12 mouse cellular contexts compared by ENCODE assay signal in genomic region chr11:53411738-53412137, GRCm38 (mm10). TPM values are rescaled to one million over a fixed set of nuclear protein-coding genes. Genes with fewer than 3 reads are reported as not detected.
A peak's percentile ranks its signal among the peaks of the same experiment; 100 is the strongest.
DNase-seq lines count a peak whose midpoint lies in the region; ATAC-seq and TF ChIP-seq lines count a peak whose summit lies in the region.
"Had no signal": no experiment of that assay in that cellular context is flagged by ENCODE, and none has a peak within 500 bp of the region (broad histone marks: within the 10 kb centered on the region; RNA-seq: fewer than 3 reads in every experiment).

No protein-coding gene starts in this region.

- peak; percentile 75 for TF ChIP-seq CTCF in liver, postnatal 0 days (IDR thresholded peaks at IDR 0.05; ENCODE audit: low read depth)

- no peak overlapping the region for H3K9ac ChIP-seq in hindbrain, embryonic 11.5 days (ENCODE audit: low read depth, low read length)
- no peak overlapping the region for H3K9ac ChIP-seq in liver, postnatal 0 days (replicated peaks)
- H3K9ac ChIP-seq: limb, embryonic 12.5 days; neural tube, embryonic 12.5 days had no signal

- DNase-seq in hindbrain, embryonic 11.5 days (ENCODE audit: low spot score), result peak; percentile 18
- DNase-seq in hindbrain, embryonic 10.5 days (ENCODE audit: low spot score), result no peak
- peak; percentile 30 for DNase-seq in A20 (ENCODE audit: low read depth, low spot score)
- peak; percentile 50 for DNase-seq in NIH3T3 (ENCODE audit: low read depth)
- DNase-seq in liver, postnatal 0 days, result no peak
- no peak for DNase-seq in left cerebral cortex, postnatal 36 days (ENCODE audit: low spot score in 2 of 2)
- DNase-seq in left cerebral cortex, adult 11 months (ENCODE audit: low spot score), result no peak
- no peak for DNase-seq in heart, embryonic 10.5 days (ENCODE audit: low spot score)
- DNase-seq: heart, postnatal 36 days had no signal

- H3K4me1 ChIP-seq in hindbrain, embryonic 11.5 days (replicated peaks; ENCODE audit: control insufficient read depth, insufficient read depth, low read length), result no peaks in the 10 kb centered on the region
- H3K4me1 ChIP-seq in hindbrain, embryonic 10.5 days (replicated peaks), result no peaks in the 10 kb centered on the region
- H3K4me1 ChIP-seq in liver, postnatal 0 days (ENCODE audit: insufficient read depth), result no peaks in the 10 kb centered on the region
- H3K4me1 ChIP-seq in heart, embryonic 10.5 days, result no peaks in the 10 kb centered on the region
- H3K4me1 ChIP-seq: limb, embryonic 12.5 days; neural tube, embryonic 12.5 days had no signal

- no peaks in the 10 kb centered on the region for H3K27me3 ChIP-seq in hindbrain, embryonic 11.5 days (ENCODE audit: control insufficient read depth, insufficient read depth, low read length)
- H3K27me3 ChIP-seq in hindbrain, embryonic 10.5 days (ENCODE audit: insufficient read depth, poor library complexity, severe bottlenecking), result no peaks in the 10 kb centered on the region
- no peaks in the 10 kb centered on the region for H3K27me3 ChIP-seq in liver, postnatal 0 days (ENCODE audit: insufficient read depth, low read length)
- no peaks in the 10 kb centered on the region for H3K27me3 ChIP-seq in heart, embryonic 10.5 days (ENCODE audit: insufficient read depth, poor library complexity, severe bottlenecking)
- H3K27me3 ChIP-seq: limb, embryonic 12.5 days; neural tube, embryonic 12.5 days had no signal

- intact Hi-C loops in left cerebral cortex, postnatal 36 days (cut with DNase I), result no loop called here

- no peak for ATAC-seq in hindbrain, embryonic 11.5 days (ENCODE audit: low FRiP score)
- no peak for ATAC-seq in liver, postnatal 0 days
- ATAC-seq: activated CD4-positive, CD25-positive, alpha-beta regulatory T cell, adult 4 months had no signal

- no peak overlapping the region for H3K4me2 ChIP-seq in hindbrain, embryonic 11.5 days (replicated peaks; ENCODE audit: low read depth, low read length)
- no peak overlapping the region for H3K4me2 ChIP-seq in liver, postnatal 0 days (ENCODE audit: low read depth, low read length)
- H3K4me2 ChIP-seq: limb, embryonic 12.5 days; neural tube, embryonic 12.5 days had no signal

- no peak overlapping the region for H3K27ac ChIP-seq in hindbrain, embryonic 11.5 days (ENCODE audit: low read depth, low read length)
- H3K27ac ChIP-seq in hindbrain, embryonic 10.5 days, result no peak overlapping the region
- no peak overlapping the region for H3K27ac ChIP-seq in liver, postnatal 0 days (ENCODE audit: low read depth)
- no peak overlapping the region for H3K27ac ChIP-seq in heart, embryonic 10.5 days
- H3K27ac ChIP-seq: limb, embryonic 12.5 days; neural tube, embryonic 12.5 days had no signal

- no peak for TF ChIP-seq EP300 in liver, postnatal 0 days (IDR thresholded peaks at IDR 0.05; ENCODE audit: low read depth)

- no peak overlapping the region for H3K4me3 ChIP-seq in hindbrain, embryonic 11.5 days (ENCODE audit: low read depth, low read length)
- no peak overlapping the region for H3K4me3 ChIP-seq in hindbrain, embryonic 10.5 days
- no peak overlapping the region for H3K4me3 ChIP-seq in liver, postnatal 0 days (ENCODE audit: low read depth, low read length)
- no peak overlapping the region for H3K4me3 ChIP-seq in heart, embryonic 10.5 days
- H3K4me3 ChIP-seq: limb, embryonic 12.5 days; neural tube, embryonic 12.5 days had no signal

- peaks cover 20% of the 10 kb centered on the region for H3K36me3 ChIP-seq in hindbrain, embryonic 11.5 days (ENCODE audit: control insufficient read depth, insufficient read depth, low read length)
- H3K36me3 ChIP-seq in hindbrain, embryonic 10.5 days, result peaks cover 99% of the 10 kb centered on the region
- H3K36me3 ChIP-seq in liver, postnatal 0 days (replicated peaks; ENCODE audit: insufficient read depth, low read length), result peaks cover 75% of the 10 kb centered on the region
- H3K36me3 ChIP-seq in heart, embryonic 10.5 days, result peaks cover 94% of the 10 kb centered on the region

- no peaks in the 10 kb centered on the region for H3K9me3 ChIP-seq in hindbrain, embryonic 11.5 days (ENCODE audit: control insufficient read depth, low read length)
- H3K9me3 ChIP-seq in hindbrain, embryonic 10.5 days, result no peaks in the 10 kb centered on the region
- no peaks in the 10 kb centered on the region for H3K9me3 ChIP-seq in liver, postnatal 0 days (ENCODE audit: low read length)
- H3K9me3 ChIP-seq in heart, embryonic 10.5 days, result no peaks in the 10 kb centered on the region
- H3K9me3 ChIP-seq: limb, embryonic 12.5 days; neural tube, embryonic 12.5 days had no signal

RNA-seq across cellular contexts. Expression of gene Leap2, which starts 11.2 kb away (rescaled TPM):
- 0.48 TPM in 1 of 2 replicates, not detected in the other for polyA plus RNA-seq in hindbrain, embryonic 11.5 days (2014; fragmentation: Nextera tagmentation; extraction: Ambion mirVana)
- polyA plus RNA-seq in hindbrain, embryonic 10.5 days (2016; fragmentation: Nextera tagmentation; extraction: Ambion mirVana), result 0.34 TPM in 1 of 2 replicates, not detected in the other
- 198 and 209 TPM in 2 replicates for polyA plus RNA-seq in liver, postnatal 0 days (2015; fragmentation: Nextera tagmentation; extraction: Ambion mirVana)
- total RNA-seq in left cerebral cortex, postnatal 36 days (2021), result not detected
- polyA plus RNA-seq in heart, embryonic 10.5 days (2016; fragmentation: Nextera tagmentation; extraction: Ambion mirVana), result 0.45 TPM in 1 of 2 replicates, not detected in the other
- total RNA-seq: heart, postnatal 36 days had no signal
- polyA plus RNA-seq: activated CD4-positive, CD25-positive, alpha-beta regulatory T cell, adult 4 months; neural tube, embryonic 12.5 days had no signal

RNA-seq across cellular contexts. Expression of gene Uqcrq, which starts 18.9 kb away (rescaled TPM):
- 564 and 595 TPM in 2 replicates for polyA plus RNA-seq in hindbrain, embryonic 11.5 days (2014; fragmentation: Nextera tagmentation; extraction: Ambion mirVana)
- 548 and 642 TPM in 2 replicates for polyA plus RNA-seq in hindbrain, embryonic 10.5 days (2016; fragmentation: Nextera tagmentation; extraction: Ambion mirVana)
- polyA plus RNA-seq in liver, postnatal 0 days (2015; fragmentation: Nextera tagmentation; extraction: Ambion mirVana), result 1,453 and 1,461 TPM in 2 replicates
- 100 to 1,000 TPM; 404 to 490 TPM for total RNA-seq in left cerebral cortex, postnatal 36 days (2021)
- polyA plus RNA-seq in heart, embryonic 10.5 days (2016; fragmentation: Nextera tagmentation; extraction: Ambion mirVana), result 854 and 1,100 TPM in 2 replicates

RNA-seq across cellular contexts. Expression of gene Gdf9, which starts 19.1 kb away (rescaled TPM):
- polyA plus RNA-seq in hindbrain, embryonic 11.5 days (2014; fragmentation: Nextera tagmentation; extraction: Ambion mirVana), result 2.8 and 3.6 TPM in 2 replicates
- polyA plus RNA-seq in hindbrain, embryonic 10.5 days (2016; fragmentation: Nextera tagmentation; extraction: Ambion mirVana), result 2.6 and 2.9 TPM in 2 replicates
- polyA plus RNA-seq in liver, postnatal 0 days (2015; fragmentation: Nextera tagmentation; extraction: Ambion mirVana), result 0.15 and 0.18 TPM in 2 replicates
- total RNA-seq in left cerebral cortex, postnatal 36 days (2021), result 1 to 10 TPM in 1 of 2 experiments, not detected in 1; 1.1 TPM
- 0.74 and 1.5 TPM in 2 replicates for polyA plus RNA-seq in heart, embryonic 10.5 days (2016; fragmentation: Nextera tagmentation; extraction: Ambion mirVana)

RNA-seq across cellular contexts. Expression of gene Gm10447, which starts 45.2 kb away (rescaled TPM):
- 0.19 TPM in 1 of 2 replicates, not detected in the other for polyA plus RNA-seq in hindbrain, embryonic 11.5 days (2014; fragmentation: Nextera tagmentation; extraction: Ambion mirVana)
- not detected in 2 replicates for polyA plus RNA-seq in hindbrain, embryonic 10.5 days (2016; fragmentation: Nextera tagmentation; extraction: Ambion mirVana)
- polyA plus RNA-seq in liver, postnatal 0 days (2015; fragmentation: Nextera tagmentation; extraction: Ambion mirVana), result 0.06 and 0.25 TPM in 2 replicates
- under 1 TPM; 0.22 to 0.34 TPM for total RNA-seq in left cerebral cortex, postnatal 36 days (2021)
- polyA plus RNA-seq in heart, embryonic 10.5 days (2016; fragmentation: Nextera tagmentation; extraction: Ambion mirVana), result 0.10 and 0.16 TPM in 2 replicates
- total RNA-seq: heart, postnatal 36 days had no signal

RNA-seq across cellular contexts. Expression of gene Shroom1, which starts 45.3 kb away (rescaled TPM):
- 2.1 and 2.9 TPM in 2 replicates for polyA plus RNA-seq in hindbrain, embryonic 11.5 days (2014; fragmentation: Nextera tagmentation; extraction: Ambion mirVana)
- polyA plus RNA-seq in hindbrain, embryonic 10.5 days (2016; fragmentation: Nextera tagmentation; extraction: Ambion mirVana), result 1.8 and 2.0 TPM in 2 replicates
- 5.5 TPM in 2 replicates for polyA plus RNA-seq in liver, postnatal 0 days (2015; fragmentation: Nextera tagmentation; extraction: Ambion mirVana)
- total RNA-seq in left cerebral cortex, postnatal 36 days (2021), result 1 to 10 TPM; 5.3 to 5.5 TPM
- polyA plus RNA-seq in heart, embryonic 10.5 days (2016; fragmentation: Nextera tagmentation; extraction: Ambion mirVana), result 2.3 and 2.5 TPM in 2 replicates

Comparison
In these comparisons a context has a peak if more than half of its experiments do, and no peak if none do; other contexts are left out.
1. DNase-seq: peak in hindbrain, embryonic 11.5 days (single experiment), A20 (single experiment) and NIH3T3 (single experiment); none in hindbrain, embryonic 10.5 days (single experiment), liver, postnatal 0 days (single experiment), left cerebral cortex, postnatal 36 days (0 of 2), left cerebral cortex, adult 11 months (single experiment) and heart, embryonic 10.5 days (single experiment).
2. RNA of gene Leap2, which starts 11.2 kb away (polyA plus RNA-seq): 198 to 209 TPM in liver, postnatal 0 days; 0.48 TPM in hindbrain, embryonic 11.5 days, 0.45 TPM in heart, embryonic 10.5 days and 0.34 TPM in hindbrain, embryonic 10.5 days; every median in the first group is over 100 times any median in the second.